Mouse (Mus musculus): ENCODE measurements around the gene Gm49416. TPM values are rescaled to one million over a fixed set of nuclear protein-coding genes. Genes with fewer than 3 reads are reported as not detected.
"Not testable (repeated sequence)": the region's sequence is repeated elsewhere in the genome, so short reads cannot be mapped to it uniquely, and the experiment has no call there.

The Gm49416 gene
- polyA plus RNA-seq, 3 experiments from 2014 or later: 1.1 TPM; not detected in 2

GRCm38 (mm10) chr19:8880311-8881033 lies 8.3 kb upstream of the Gm49416 start, which contains the start of gene Uqcc3:
Uqcc3 (minus strand) TSS chr19:8880923.
- ATAC-seq: peak; percentile 98

DNA sequence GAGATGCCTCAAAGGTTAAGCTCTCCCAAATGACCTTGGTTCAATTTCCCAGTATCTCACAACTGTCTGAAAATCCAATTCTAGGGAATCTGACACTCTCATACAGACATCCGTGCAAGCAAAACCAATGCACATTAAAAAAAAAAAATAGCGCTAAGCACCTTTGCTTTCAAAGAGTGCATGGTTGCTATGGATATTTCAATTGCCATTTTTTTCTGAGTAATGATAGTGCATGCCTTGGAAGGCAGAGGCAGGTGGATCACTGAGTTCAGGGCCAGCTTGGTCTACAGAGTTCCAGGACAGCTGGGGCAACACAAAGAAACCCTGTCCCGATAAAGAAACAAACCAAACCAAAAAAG lies 7.7 kb upstream of the Gm49416 start:
- ATAC-seq: peak; percentile 59

- ATAC-seq: no peak
Observed at GRCm38 (mm10) chr19:8883616-8884015, 5.1 kb upstream of the Gm49416 start, which contains the start of the genes Lbhd1 and Gm49403. Lbhd1 (plus strand) TSS chr19:8883732. Gm49403 (plus strand) TSS chr19:8883930.

DNA sequence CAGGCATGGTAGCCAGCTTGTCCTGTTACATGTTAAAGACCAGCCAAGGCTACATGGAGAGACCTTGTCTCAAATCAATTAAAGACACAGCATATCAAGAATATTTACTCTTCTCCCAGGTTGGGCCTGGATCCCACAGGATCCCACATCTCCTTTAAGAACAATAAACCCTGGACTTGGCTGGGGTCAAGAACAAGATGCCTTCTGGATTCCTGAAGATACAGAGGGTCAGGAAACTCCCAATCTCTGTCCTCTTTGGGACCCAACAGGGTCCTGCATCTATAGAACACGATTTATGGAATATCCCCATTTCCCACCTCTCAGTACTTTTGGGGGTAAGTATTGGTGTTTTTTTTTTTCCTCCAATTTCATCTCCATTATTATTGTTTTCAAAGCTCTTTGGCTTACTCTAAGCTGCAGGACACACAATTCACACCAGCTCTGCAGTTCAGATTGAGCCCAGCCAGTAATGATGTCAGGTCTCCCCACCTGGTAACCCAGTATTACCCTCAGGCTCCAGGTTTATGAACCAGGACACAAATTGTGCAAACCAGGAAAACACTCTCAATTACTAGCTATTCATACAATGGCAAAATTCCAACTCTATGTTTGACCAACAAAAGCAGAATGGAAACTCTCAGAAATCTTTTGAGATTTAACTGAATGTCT lies 1.7 kb upstream of the Gm49416 start:
- no peak for ATAC-seq

GRCm38 (mm10) chr19:8887585-8888463 lies 902 bp upstream of the Gm49416 start:
- ATAC-seq: no peak

DNA sequence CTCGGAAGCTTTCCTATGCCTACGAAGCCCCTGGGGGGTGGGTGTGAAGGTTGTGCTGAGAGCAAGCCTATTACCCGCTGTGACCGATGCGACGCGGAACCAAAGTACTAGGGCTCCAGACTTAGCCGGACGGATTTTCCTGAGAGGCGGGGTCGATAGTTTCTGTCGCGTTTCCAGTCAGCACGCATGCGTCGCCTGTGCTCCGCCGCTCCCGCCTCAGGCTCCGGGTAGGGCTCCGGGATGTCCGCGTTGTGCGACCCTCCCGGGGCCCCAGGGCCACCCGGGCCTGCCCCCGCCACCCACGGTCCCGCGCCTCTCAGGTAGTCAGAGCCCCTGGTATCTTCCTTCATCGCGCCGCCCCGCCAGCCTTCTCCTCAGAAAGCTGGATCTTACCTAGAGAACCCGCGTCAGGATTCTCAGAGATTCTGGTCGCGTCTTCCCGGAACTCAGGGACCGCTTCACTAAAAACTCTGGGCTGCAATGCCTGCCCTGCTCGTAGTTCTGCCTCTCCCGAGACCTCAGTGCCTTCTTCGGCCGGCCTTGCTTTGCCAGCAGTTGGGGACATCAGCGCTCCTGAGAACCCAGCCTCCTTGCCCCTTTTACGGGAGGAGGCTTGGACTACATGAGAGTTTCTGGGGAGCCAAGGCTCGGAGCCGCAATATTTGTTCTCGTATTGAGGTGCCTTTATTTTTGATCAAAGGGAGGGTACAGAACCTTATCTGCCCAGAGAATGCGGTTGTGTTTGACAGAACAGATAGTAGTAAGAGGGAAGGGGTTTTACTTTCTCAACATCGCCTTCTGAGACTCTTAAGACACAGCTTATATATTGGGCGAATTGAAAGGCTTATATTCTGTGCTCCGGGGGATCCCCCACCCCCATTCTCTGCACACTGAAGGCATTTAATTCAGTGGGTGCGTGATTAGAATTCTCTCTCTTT lies 4.4 kb downstream of the Gm49416 start, which contains the start of gene Ints5:
TSS of gene Ints5 (plus strand) at position 177 of the 938 bp plus-strand sequence.
- ATAC-seq: peak; percentile 30

GRCm38 (mm10) chr19:8895397-8895960 lies 6.8 kb downstream of the Gm49416 start:
- no peak for ATAC-seq

GRCm38 (mm10) chr19:8896231-8896630 lies 7.5 kb downstream of the Gm49416 start:
- ATAC-seq: not testable (repeated sequence)

DNA sequence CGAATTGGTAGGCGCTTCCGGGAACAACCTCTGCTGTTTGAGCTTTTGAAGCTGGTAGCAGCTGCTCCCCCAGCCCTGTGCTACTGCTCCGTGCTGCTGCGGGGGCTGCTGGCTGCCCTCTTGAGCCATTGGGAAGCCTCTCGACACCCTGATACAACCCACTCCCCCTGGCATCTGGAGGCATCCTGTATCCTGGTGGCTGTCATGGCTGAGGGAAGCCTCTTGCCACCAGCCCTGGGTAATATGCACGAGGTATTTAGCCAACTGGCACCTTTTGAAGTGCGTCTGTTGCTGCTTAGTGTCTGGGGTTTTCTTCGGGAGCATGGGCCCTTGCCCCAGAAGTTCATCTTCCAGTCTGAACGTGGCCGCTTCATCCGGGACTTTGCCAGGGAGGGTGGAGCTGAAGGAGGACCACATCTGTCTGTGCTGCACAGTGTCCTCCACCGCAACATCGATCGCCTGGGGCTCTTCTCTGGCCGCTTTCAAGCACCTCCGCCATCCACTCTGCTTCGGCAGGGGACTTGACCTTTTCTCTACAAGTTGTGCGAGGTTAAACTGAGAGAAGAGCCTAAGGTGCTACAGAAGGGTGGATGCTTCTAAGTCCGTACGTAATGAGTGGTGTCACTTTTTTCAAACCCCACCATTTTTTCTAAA lies 8.6 kb downstream of the Gm49416 start:
- ATAC-seq: not testable (repeated sequence)

GRCm38 (mm10) chr19:8897865-8898495 lies 9.3 kb downstream of the Gm49416 start, which contains the start of gene Ganab:
Ganab (plus strand) TSS chr19:8898071.
- ATAC-seq: peak; percentile 96

DNA sequence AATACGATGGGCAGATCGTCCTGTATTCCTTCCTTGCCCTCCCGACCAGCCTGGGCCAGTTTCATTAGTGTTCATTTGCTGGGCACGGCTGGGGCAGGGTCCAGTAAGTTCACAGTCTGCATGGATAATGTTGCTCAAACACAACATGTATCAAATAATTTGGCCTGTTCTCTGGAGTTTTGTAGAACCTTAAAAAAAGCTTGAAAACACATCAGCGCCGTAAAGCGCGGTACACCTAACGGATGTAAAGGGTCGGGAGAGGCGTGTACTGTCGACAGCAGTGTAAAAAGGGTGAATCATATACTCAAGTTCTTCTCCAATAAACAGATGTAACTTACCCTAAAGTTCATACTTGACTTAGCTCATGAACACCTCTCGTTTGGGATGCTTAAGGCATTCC lies 9.8 kb downstream of the Gm49416 start:
- no peak for ATAC-seq

DNA sequence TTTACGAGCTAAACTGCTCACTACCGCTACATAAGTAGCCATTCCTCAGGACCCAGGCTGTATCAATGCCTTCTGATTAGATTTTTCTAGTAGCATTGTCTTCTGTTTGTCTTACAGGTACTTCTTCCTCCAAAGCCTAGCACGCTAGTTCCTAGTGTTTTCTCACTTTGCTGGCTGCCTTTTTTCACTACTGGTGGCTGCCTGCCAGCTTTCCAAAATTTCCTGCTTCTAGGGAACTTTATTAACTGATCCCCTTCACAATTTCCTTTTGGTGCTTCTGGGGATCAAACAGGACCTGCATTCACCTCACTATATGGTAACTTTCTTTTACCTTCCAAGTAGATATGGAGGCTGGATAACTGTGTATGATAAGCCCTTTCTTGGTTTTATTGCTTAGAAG lies 10.4 kb downstream of the Gm49416 start:
- no peak for ATAC-seq

GRCm38 (mm10) chr19:8903412-8903811 lies 14.7 kb downstream of the Gm49416 start:
- no peak for ATAC-seq

GRCm38 (mm10) chr19:8908531-8908930 lies 19.8 kb downstream of the Gm49416 start:
- ATAC-seq: no peak

DNA sequence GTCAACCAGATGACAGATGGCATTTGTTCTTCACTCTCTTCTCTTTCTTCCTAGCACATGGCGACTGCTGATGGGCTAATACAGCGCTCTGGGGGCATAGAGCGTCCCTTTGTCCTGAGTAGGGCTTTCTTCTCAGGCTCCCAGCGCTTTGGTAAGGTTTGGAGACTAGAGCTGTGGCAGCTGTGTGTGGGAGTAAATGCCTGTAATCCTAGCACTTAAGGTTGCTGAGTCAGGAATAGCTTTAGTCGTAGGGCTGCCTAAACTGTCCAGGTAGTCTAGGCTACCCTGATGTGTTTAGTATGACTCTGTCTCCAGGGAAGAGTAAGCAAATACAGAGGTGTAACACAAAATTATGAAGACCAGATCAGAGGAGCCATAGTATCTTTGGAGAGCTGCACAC lies 23.1 kb downstream of the Gm49416 start:
- no peak for ATAC-seq

- no peak for ATAC-seq
Observed at GRCm38 (mm10) chr19:8914212-8914611, 25.5 kb downstream of the Gm49416 start.

- peak; percentile 25 for ATAC-seq
Observed at GRCm38 (mm10) chr19:8919000-8919399, 30.3 kb downstream of the Gm49416 start.

- no peak for ATAC-seq
Observed at GRCm38 (mm10) chr19:8919684-8920072, 31.0 kb downstream of the Gm49416 start.

DNA sequence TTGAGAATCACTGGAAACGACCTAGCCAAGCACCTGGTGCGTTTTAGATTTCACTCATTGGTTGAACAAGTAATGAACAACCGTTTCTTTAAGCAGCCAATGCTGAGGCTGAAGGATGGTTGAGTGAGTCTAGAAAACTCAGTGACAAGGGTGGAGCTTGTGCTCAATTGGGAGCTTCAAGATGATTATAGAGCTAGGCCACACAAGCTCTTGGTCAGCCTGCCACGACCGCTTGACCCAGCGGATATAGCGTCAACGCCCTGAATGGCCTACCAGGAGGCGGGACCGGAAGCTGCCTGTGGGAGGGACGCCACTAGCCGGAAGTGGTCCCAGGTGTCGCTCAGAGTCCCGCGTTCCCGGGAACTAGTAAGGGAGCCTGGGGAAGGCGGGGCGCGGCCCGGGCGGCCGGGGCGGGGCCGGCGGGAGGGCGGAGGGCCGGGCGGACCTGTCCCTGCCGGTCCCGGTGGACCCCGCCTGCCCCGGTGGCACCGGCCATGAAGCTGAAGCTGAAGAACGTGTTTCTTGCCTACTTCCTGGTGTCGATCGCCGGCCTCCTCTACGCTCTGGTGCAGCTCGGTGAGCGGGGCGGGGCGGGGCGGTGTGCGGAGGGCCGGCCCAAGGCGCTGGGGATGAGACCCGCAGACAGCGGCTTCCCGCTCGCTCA lies 31.5 kb downstream of the Gm49416 start, which contains the start of gene B3gat3:
TSS of gene B3gat3 (plus strand) at position 302 of the 664 bp plus-strand sequence.
- peak; percentile 57 for ATAC-seq
